Mouse (Mus musculus) layer of hippocampus, adult 2 months (tissue): ENCODE measurements at regions not wholly inside any gene's neighbourhood (a gene's known extent, or its start where the extent isn't known, plus 50 kb on each side); places are given as distances from the start of the nearest gene placed in this dataset.

Source experiments
- DNase-seq, 2 experiments: peaks; one replicate each; pipeline ENCODE4 v3.0.0; 2022; ENCODE audit warnings: low spot score in 2 of 2
- H3K27ac ChIP-seq: fragments of 200-600 bp; 2 replicates; pipeline ENCODE4 v1.8.1; 2022
- H3K4me3 ChIP-seq: fragments of 200-600 bp; 2 replicates; pipeline ENCODE4 v1.8.1; 2022; ENCODE audit warnings: mild to moderate bottlenecking
- CTCF ChIP-seq: fragments of 200-600 bp; conservative IDR thresholded peaks from 2 replicates; pipeline ENCODE4 v1.8.1; 2022; ENCODE audit warnings: antibody characterized with exemption, mild to moderate bottlenecking, moderate library complexity

- no peak for TF ChIP-seq CTCF
- H3K27ac ChIP-seq = no peak overlapping the region
- no peak overlapping the region for H3K4me3 ChIP-seq
- DNase-seq = no peak
Observed at GRCm38 (mm10) chr2:169373069-169373468, 214.5 kb downstream of the Gm11011 start.

GRCm38 (mm10) chr2:169365046-169365445 is 222.5 kb downstream of the Gm11011 start:
- Histone ChIP-seq H3K27ac (no peak overlapping the region), H3K4me3 (no peak overlapping the region)
- no peak for DNase-seq
- TF ChIP-seq CTCF = no peak

- Histone ChIP-seq H3K4me3 (no peak overlapping the region), H3K27ac (no peak overlapping the region)
- no peak for DNase-seq
- TF ChIP-seq CTCF = peak; percentile 65
Observed at GRCm38 (mm10) chr2:169360272-169360671, 227.3 kb downstream of the Gm11011 start.

GRCm38 (mm10) chr2:169357400-169357799 is 230.1 kb downstream of the Gm11011 start:
- TF ChIP-seq CTCF = no peak
- DNase-seq = no peak
- no peak overlapping the region for H3K4me3 ChIP-seq
- no peak overlapping the region for H3K27ac ChIP-seq

- H3K4me3 ChIP-seq = no peak overlapping the region
- no peak for DNase-seq
- no peak for TF ChIP-seq CTCF
- H3K27ac ChIP-seq = no peak overlapping the region
Observed at GRCm38 (mm10) chr2:169351547-169351946, 236.0 kb downstream of the Gm11011 start.

GRCm38 (mm10) chr2:169346107-169346506 is 241.4 kb downstream of the Gm11011 start:
- TF ChIP-seq CTCF = no peak

GRCm38 (mm10) chr2:169319521-169319920 is 268.0 kb downstream of the Gm11011 start:
- DNase-seq = no peak
- H3K27ac ChIP-seq = no peak overlapping the region
- H3K4me3 ChIP-seq = no peak overlapping the region
- TF ChIP-seq CTCF = no peak

More at GRCm38 (mm10) chr2:169346107-169346506, 241.4 kb downstream of the Gm11011 start:
- Histone ChIP-seq H3K4me3 (no peak overlapping the region), H3K27ac (no peak overlapping the region)
- no peak for DNase-seq

GRCm38 (mm10) chr2:169314396-169314930 is 273.1 kb downstream of the Gm11011 start:
- no peak for DNase-seq
- Histone ChIP-seq H3K4me3 (no peak overlapping the region), H3K27ac (no peak overlapping the region)
- TF ChIP-seq CTCF = no peak

GRCm38 (mm10) chr2:169311821-169312220 is 275.7 kb downstream of the Gm11011 start:
- Histone ChIP-seq H3K27ac (no peak overlapping the region), H3K4me3 (no peak overlapping the region)
- TF ChIP-seq CTCF = no peak
- no peak for DNase-seq

GRCm38 (mm10) chr2:169311356-169311755 is 276.2 kb downstream of the Gm11011 start:
- TF ChIP-seq CTCF = no peak
- DNase-seq = no peak
- H3K27ac ChIP-seq = no peak overlapping the region
- H3K4me3 ChIP-seq = no peak overlapping the region

GRCm38 (mm10) chr2:169304360-169304759 is 283.2 kb downstream of the Gm11011 start:
- H3K4me3 ChIP-seq = no peak overlapping the region
- DNase-seq = no peak
- no peak for TF ChIP-seq CTCF
- H3K27ac ChIP-seq = no peak overlapping the region

- peak overlapping the region; percentile 64 for H3K27ac ChIP-seq
- TF ChIP-seq CTCF = no peak
- no peak for DNase-seq
- no peak overlapping the region for H3K4me3 ChIP-seq
Observed at GRCm38 (mm10) chr2:169300966-169301365, 286.6 kb downstream of the Gm11011 start.

GRCm38 (mm10) chr2:169300411-169300810 is 287.1 kb downstream of the Gm11011 start:
- DNase-seq = peak; percentile 40 to 59
- Histone ChIP-seq H3K4me3 (no peak overlapping the region), H3K27ac (peak overlapping the region; percentile 64)
- no peak for TF ChIP-seq CTCF

- TF ChIP-seq CTCF = no peak
- peak overlapping the region; percentile 44 for H3K4me3 ChIP-seq
Observed at GRCm38 (mm10) chr2:169297841-169298627, 289.5 kb downstream of the Gm11011 start.

More at GRCm38 (mm10) chr2:169297841-169298627, 289.5 kb downstream of the Gm11011 start:
- DNase-seq = no peak
- peak overlapping the region; percentile 8; the same call in 1 of the 2 replicates for H3K27ac ChIP-seq
